Mouse (Mus musculus) brain, embryonic 18.5 days (tissue): ENCODE measurements around the gene Snx13.

ENCODE experiments used
- DNase-seq: peaks from one replicate; pipeline ENCODE4 v3.0.0-alpha.2; 2012; ENCODE audit warnings: low read depth, low spot score

Gene Snx13

DNA sequence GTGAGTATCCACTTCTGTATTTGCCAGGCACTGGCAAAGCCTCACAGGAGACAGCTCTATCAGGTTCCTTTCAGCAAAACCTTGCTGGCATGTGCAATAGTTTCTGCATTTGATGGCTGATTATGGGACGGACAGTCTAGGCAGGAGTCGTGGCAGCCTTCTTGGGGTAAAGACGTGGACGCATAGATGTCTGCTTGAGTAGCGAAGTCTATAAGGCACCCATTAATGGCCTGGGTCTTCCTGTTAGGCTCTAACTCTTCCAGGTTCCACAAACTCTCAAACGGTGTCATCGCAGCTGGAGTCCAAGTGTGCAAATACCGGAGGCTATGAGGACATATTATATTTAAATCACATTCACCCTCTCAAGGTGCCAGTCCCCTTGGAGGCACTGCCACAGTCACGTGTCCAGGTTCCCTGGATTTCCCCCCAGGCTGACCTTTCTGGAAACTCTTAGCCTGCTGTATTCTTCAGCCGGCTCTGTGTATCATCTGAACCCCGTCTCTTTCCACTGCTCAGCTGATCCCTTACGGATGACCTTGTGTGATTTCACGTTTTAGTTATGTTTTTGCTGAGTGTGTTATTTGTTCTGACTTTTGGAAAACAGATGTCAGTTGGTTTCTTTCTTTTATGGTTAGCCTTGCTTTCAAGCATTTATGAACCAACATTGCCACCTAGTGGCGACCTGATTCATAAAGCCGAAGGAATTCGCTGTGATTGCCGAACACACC lies 144.9 kb downstream of the Snx13 start:
- peak; percentile 63 for DNase-seq

DNA sequence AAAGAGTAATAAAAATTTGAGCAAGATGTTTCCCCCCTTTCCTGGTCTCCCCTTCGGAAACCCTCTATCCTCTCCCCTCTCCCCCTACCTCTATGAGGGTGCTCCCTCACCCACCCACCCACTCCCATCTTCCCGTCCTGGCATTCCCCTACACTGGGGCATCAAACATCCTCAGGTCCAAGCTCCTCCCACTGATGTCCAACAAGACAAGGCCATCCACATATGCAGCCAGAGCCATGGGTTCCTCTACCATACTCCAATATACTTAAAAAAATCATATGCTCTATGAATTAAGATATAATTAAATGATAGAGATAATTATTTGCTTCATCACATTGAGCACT lies 145.4 kb downstream of the Snx13 start:
- no peak for DNase-seq
